ENCODE assay signal across 9 mouse cellular contexts in the genomic region with DNA sequence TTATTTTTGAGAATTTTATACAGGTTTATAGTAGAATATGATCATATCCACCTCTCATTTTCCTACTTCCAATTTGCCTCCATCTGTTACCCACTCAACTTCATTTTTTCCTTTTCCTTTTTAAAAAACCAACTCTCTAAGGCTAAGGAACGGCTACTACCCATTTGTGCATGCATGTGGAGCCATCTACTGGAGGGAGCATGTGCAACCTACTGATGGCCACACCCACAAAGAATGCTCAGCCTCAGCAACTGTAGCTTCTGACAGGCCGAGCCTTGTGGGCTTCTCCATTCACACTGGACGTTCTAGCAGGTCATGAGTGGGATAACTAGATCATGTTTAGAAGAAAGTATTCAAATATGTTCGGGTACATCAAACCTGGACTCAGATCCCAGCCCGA.
DNase-seq lines count a peak whose midpoint lies in the region; ATAC-seq and TF ChIP-seq lines count a peak whose summit lies in the region.
"Had no signal": no experiment of that assay in that cellular context is flagged by ENCODE, and none has a peak within 500 bp of the region (broad histone marks: within the 10 kb centered on the region; RNA-seq: fewer than 3 reads in every experiment).

No protein-coding gene starts in this region.

- 41% methylated on average over 5 of the region's 5 CpGs for WGBS in hindbrain, embryonic 14.5 days
- WGBS in hindbrain, embryonic 16.5 days: 34% methylated on average over 5 of the region's 5 CpGs
- WGBS in small intestine, adult 2 months: 30% methylated on average over 5 of the region's 5 CpGs

- no peak for TF ChIP-seq POLR2A in small intestine, adult 2 months (IDR thresholded peaks at IDR 0.05; ENCODE audit: low read depth, low read length)

- no peak; the same call in 1 of the 2 replicates for ATAC-seq in hindbrain, embryonic 14.5 days (ENCODE audit: low FRiP score)
- no peak; the same call in 1 of the 2 replicates for ATAC-seq in hindbrain, embryonic 16.5 days
- ATAC-seq in megakaryocyte, adult 5-6 weeks (ENCODE audit: poor library complexity, severe bottlenecking): peak; percentile 99

- no peak overlapping the region for H3K4me3 ChIP-seq in hindbrain, embryonic 14.5 days (replicated peaks; ENCODE audit: low read length)
- no peak overlapping the region for H3K4me3 ChIP-seq in hindbrain, embryonic 16.5 days (ENCODE audit: low read length)
- H3K4me3 ChIP-seq in small intestine, adult 2 months (ENCODE audit: low read depth, low read length): no peak overlapping the region
- H3K4me3 ChIP-seq: stomach, embryonic 15.5 days had no signal

- no peaks in the 10 kb centered on the region for H3K4me1 ChIP-seq in hindbrain, embryonic 14.5 days (replicated peaks; ENCODE audit: control insufficient read depth, insufficient read depth, low read length)
- no peaks in the 10 kb centered on the region for H3K4me1 ChIP-seq in hindbrain, embryonic 16.5 days (ENCODE audit: control insufficient read depth, insufficient read depth, low read depth, low read length)
- H3K4me1 ChIP-seq in small intestine, adult 2 months (ENCODE audit: control insufficient read depth, insufficient read depth, insufficient read length, low read length): no peaks in the 10 kb centered on the region
- H3K4me1 ChIP-seq: stomach, embryonic 15.5 days had no signal

- no peak overlapping the region for H3K27ac ChIP-seq in hindbrain, embryonic 14.5 days
- no peak overlapping the region for H3K27ac ChIP-seq in hindbrain, embryonic 16.5 days (ENCODE audit: low read depth, low read length)
- no peak overlapping the region for H3K27ac ChIP-seq in small intestine, adult 2 months (ENCODE audit: insufficient read depth, low read depth, low read length)
- H3K27ac ChIP-seq: stomach, embryonic 15.5 days had no signal

- H3K9ac ChIP-seq in hindbrain, embryonic 14.5 days: no peak overlapping the region
- H3K9ac ChIP-seq in hindbrain, embryonic 16.5 days (ENCODE audit: low read depth, low read length): no peak overlapping the region
- H3K9ac ChIP-seq: stomach, embryonic 15.5 days had no signal

- no peaks in the 10 kb centered on the region for H3K27me3 ChIP-seq in hindbrain, embryonic 14.5 days (ENCODE audit: control insufficient read depth, insufficient read depth, low read length)
- no peaks in the 10 kb centered on the region for H3K27me3 ChIP-seq in hindbrain, embryonic 16.5 days (replicated peaks; ENCODE audit: control insufficient read depth, insufficient read depth, low read length)
- H3K27me3 ChIP-seq in small intestine, adult 2 months (ENCODE audit: control insufficient read depth, insufficient read depth, low read length): no peaks in the 10 kb centered on the region
- H3K27me3 ChIP-seq: stomach, embryonic 15.5 days had no signal

- no peaks in the 10 kb centered on the region for H3K9me3 ChIP-seq in hindbrain, embryonic 14.5 days (ENCODE audit: control insufficient read depth, low read length)
- H3K9me3 ChIP-seq in hindbrain, embryonic 16.5 days (ENCODE audit: control insufficient read depth, low read length): no peaks in the 10 kb centered on the region
- H3K9me3 ChIP-seq: stomach, embryonic 15.5 days had no signal

- DNase-seq in hindbrain, embryonic 14.5 days (ENCODE audit: low spot score): peak; percentile 52
- DNase-seq in MEL-GATA-1-ER (ENCODE audit: extremely low read depth, low read depth): peak; percentile 48
- peak; percentile 49 for DNase-seq in cerebellum, adult 9-10 months
- DNase-seq in gastrocnemius, postnatal 36 days: peak; percentile 7 to 12
- DNase-seq in layer of hippocampus, adult 18-20 months (ENCODE audit: low spot score in 2 of 2): peak; percentile 8 to 65

- H3K36me3 ChIP-seq in hindbrain, embryonic 14.5 days (replicated peaks; ENCODE audit: control insufficient read depth, insufficient read depth): no peaks in the 10 kb centered on the region
- H3K36me3 ChIP-seq in hindbrain, embryonic 16.5 days (ENCODE audit: control insufficient read depth, insufficient read depth, low read length): no peaks in the 10 kb centered on the region
- H3K36me3 ChIP-seq in small intestine, adult 2 months (ENCODE audit: control insufficient read depth, insufficient read depth, low read length): no peaks in the 10 kb centered on the region
- H3K36me3 ChIP-seq: stomach, embryonic 15.5 days had no signal

- H3K4me2 ChIP-seq in hindbrain, embryonic 14.5 days (replicated peaks): no peak overlapping the region
- H3K4me2 ChIP-seq in hindbrain, embryonic 16.5 days (ENCODE audit: low read length): no peak overlapping the region
- H3K4me2 ChIP-seq: stomach, embryonic 15.5 days had no signal

- intact Hi-C loops in gastrocnemius, postnatal 36 days (cut with DNase I): loop anchor here (10.0 kb wide), 1 partner anchor 212 kb away; no protein-coding TSS in a partner anchor

- peak; percentile 37; the same call in 1 of the 2 replicates for TF ChIP-seq CTCF in small intestine, adult 2 months (IDR thresholded peaks at IDR 0.05; ENCODE audit: extremely low read depth, insufficient read length, insufficient replicate concordance, low read depth, low read length)
